Mouse (Mus musculus) spleen, embryonic (tissue): Measurements from ENCODE around the gene Tspo.

Experiments
- CTCF ChIA-PET: fragments of 350-600 bp; sonication (Branson Sonifier 250); formaldehyde crosslinking; loops from one replicate; lab custom pipeline; 2022; lab: Charles Lee

Tspo gene

GRCm38 (mm10) chr15:83563327-83563856, at the start of gene Tspo, which contains the start of gene Mcat:
Tspo (plus strand) TSS chr15:83563592.
Mcat (minus strand) TSS chr15:83563787.
- CTCF ChIA-PET: no interaction called here

- CTCF ChIA-PET: no interaction called here
These were observed 48.4 kb upstream of the Tspo start for GRCm38 (mm10) chr15:83515018-83515417.

GRCm38 (mm10) chr15:83518215-83519048, 45.0 kb upstream of the Tspo start:
- CTCF ChIA-PET: interaction anchor here (0.8 kb wide), 1 partner anchor 75 kb away, joined by 3 read pairs; no protein-coding TSS in a partner anchor

- CTCF ChIA-PET: no interaction called here
These were observed 42.5 kb upstream of the Tspo start for GRCm38 (mm10) chr15:83520861-83521382.

GRCm38 (mm10) chr15:83523196-83523595, 40.2 kb upstream of the Tspo start:
- CTCF ChIA-PET: no interaction called here

- CTCF ChIA-PET: no interaction called here
These were observed 39.6 kb upstream of the Tspo start for GRCm38 (mm10) chr15:83523638-83524332.

GRCm38 (mm10) chr15:83524333-83524729, 39.1 kb upstream of the Tspo start:
- CTCF ChIA-PET: no interaction called here

GRCm38 (mm10) chr15:83526424-83527091, 36.8 kb upstream of the Tspo start, which contains the start of gene Bik:
Bik (plus strand) TSS chr15:83526862.
- CTCF ChIA-PET: no interaction called here

- CTCF ChIA-PET: interaction anchor here (0.6 kb wide), 1 partner anchor 24 kb away, joined by 10 read pairs; no protein-coding TSS in a partner anchor
These were observed 36.3 kb upstream of the Tspo start for GRCm38 (mm10) chr15:83527092-83527437.

GRCm38 (mm10) chr15:83527747-83528146, 35.6 kb upstream of the Tspo start:
- CTCF ChIA-PET: interaction anchor here (0.6 kb wide), 1 partner anchor 24 kb away, joined by 10 read pairs; no protein-coding TSS in a partner anchor

GRCm38 (mm10) chr15:83528892-83529291, 34.5 kb upstream of the Tspo start:
- CTCF ChIA-PET: no interaction called here

GRCm38 (mm10) chr15:83529765-83530164, 33.6 kb upstream of the Tspo start:
- CTCF ChIA-PET: no interaction called here

- CTCF ChIA-PET: no interaction called here
These were observed 33.2 kb upstream of the Tspo start for GRCm38 (mm10) chr15:83530233-83530632.

- CTCF ChIA-PET: no interaction called here
These were observed 32.7 kb upstream of the Tspo start for GRCm38 (mm10) chr15:83530688-83531087.

- CTCF ChIA-PET: no interaction called here
These were observed 31.4 kb upstream of the Tspo start for GRCm38 (mm10) chr15:83531961-83532469.

- CTCF ChIA-PET: no interaction called here
These were observed 30.8 kb upstream of the Tspo start for GRCm38 (mm10) chr15:83532606-83533005.

- CTCF ChIA-PET: no interaction called here
These were observed 28.2 kb upstream of the Tspo start for GRCm38 (mm10) chr15:83534960-83535889.

GRCm38 (mm10) chr15:83535890-83536231, 27.5 kb upstream of the Tspo start:
- CTCF ChIA-PET: no interaction called here

GRCm38 (mm10) chr15:83538855-83539254, 24.5 kb upstream of the Tspo start:
- CTCF ChIA-PET: no interaction called here

GRCm38 (mm10) chr15:83539905-83540304, 23.5 kb upstream of the Tspo start:
- CTCF ChIA-PET: interaction anchor here (0.6 kb wide), 1 partner anchor 114 kb away, joined by 4 read pairs; no protein-coding TSS in a partner anchor
